31 mouse cellular contexts compared by ENCODE assay signal in genomic region chr4:57380063-57380800, GRCm38 (mm10). TPM values are rescaled to one million over a fixed set of nuclear protein-coding genes. Genes with fewer than 3 reads are reported as not detected.
DNase-seq lines count a peak whose midpoint lies in the region; ATAC-seq and TF ChIP-seq lines count a peak whose summit lies in the region.
"Had no signal": no experiment of that assay in that cellular context is flagged by ENCODE, and none has a peak within 500 bp of the region (broad histone marks: within the 10 kb centered on the region; RNA-seq: fewer than 3 reads in every experiment).

No protein-coding gene starts in this region.

- ATAC-seq in embryonic facial prominence, embryonic 14.5 days (ENCODE audit: low read depth), result no peak; the same call in 1 of the 2 replicates
- ATAC-seq in hindbrain, postnatal 0 days, result no peak
- ATAC-seq in hindbrain, embryonic 14.5 days (ENCODE audit: low FRiP score), result no peak
- ATAC-seq: forebrain, embryonic 15.5 days had no signal

- H3K4me3 ChIP-seq in embryonic facial prominence, embryonic 14.5 days (ENCODE audit: low read depth, low read length), result no peak overlapping the region
- H3K4me3 ChIP-seq in embryonic facial prominence, embryonic 10.5 days, result no peak overlapping the region
- H3K4me3 ChIP-seq in hindbrain, postnatal 0 days (ENCODE audit: low read length), result no peak overlapping the region
- H3K4me3 ChIP-seq in hindbrain, embryonic 14.5 days (replicated peaks; ENCODE audit: low read length), result no peak overlapping the region
- H3K4me3 ChIP-seq: embryonic facial prominence, embryonic 15.5 days; forebrain, embryonic 15.5 days; hindbrain, embryonic 13.5 days; limb, embryonic 10.5 days; limb, embryonic 15.5 days; liver, embryonic 13.5 days had no signal

- 53% methylated on average over 9 of the region's 9 CpGs for WGBS in embryonic facial prominence, embryonic 14.5 days
- 75% methylated on average over 9 of the region's 9 CpGs for WGBS in embryonic facial prominence, embryonic 10.5 days
- WGBS in hindbrain, postnatal 0 days, result 63% methylated on average over 9 of the region's 9 CpGs
- WGBS in hindbrain, embryonic 14.5 days, result 83% methylated on average over 9 of the region's 9 CpGs

- no peaks in the 10 kb centered on the region for H3K27me3 ChIP-seq in embryonic facial prominence, embryonic 14.5 days (replicated peaks; ENCODE audit: control insufficient read depth, insufficient read depth, low read length)
- H3K27me3 ChIP-seq in embryonic facial prominence, embryonic 10.5 days (replicated peaks; ENCODE audit: low read depth, poor library complexity, severe bottlenecking), result no peaks in the 10 kb centered on the region
- no peaks in the 10 kb centered on the region for H3K27me3 ChIP-seq in hindbrain, postnatal 0 days (ENCODE audit: insufficient read depth, low read length)
- no peaks in the 10 kb centered on the region for H3K27me3 ChIP-seq in hindbrain, embryonic 14.5 days (ENCODE audit: control insufficient read depth, insufficient read depth, low read length)
- H3K27me3 ChIP-seq: embryonic facial prominence, embryonic 15.5 days; forebrain, embryonic 15.5 days; hindbrain, embryonic 13.5 days; limb, embryonic 15.5 days; liver, embryonic 13.5 days had no signal

- H3K27ac ChIP-seq in embryonic facial prominence, embryonic 14.5 days (replicated peaks; ENCODE audit: low read depth, low read length), result no peak overlapping the region
- H3K27ac ChIP-seq in embryonic facial prominence, embryonic 10.5 days (replicated peaks), result no peak overlapping the region
- no peak overlapping the region for H3K27ac ChIP-seq in hindbrain, postnatal 0 days
- H3K27ac ChIP-seq in hindbrain, embryonic 14.5 days, result no peak overlapping the region
- H3K27ac ChIP-seq: embryonic facial prominence, embryonic 15.5 days; forebrain, embryonic 15.5 days; hindbrain, embryonic 13.5 days; limb, embryonic 15.5 days; liver, embryonic 13.5 days; stomach, postnatal 0 days had no signal

- H3K9ac ChIP-seq in embryonic facial prominence, embryonic 14.5 days (ENCODE audit: low read depth, low read length), result no peak overlapping the region
- no peak overlapping the region for H3K9ac ChIP-seq in hindbrain, postnatal 0 days (replicated peaks; ENCODE audit: low read length)
- H3K9ac ChIP-seq in hindbrain, embryonic 14.5 days, result no peak overlapping the region
- H3K9ac ChIP-seq: embryonic facial prominence, embryonic 15.5 days; forebrain, embryonic 15.5 days; hindbrain, embryonic 13.5 days; limb, embryonic 15.5 days; liver, embryonic 13.5 days had no signal

- H3K4me2 ChIP-seq in embryonic facial prominence, embryonic 14.5 days (ENCODE audit: low read depth, low read length), result no peak overlapping the region
- no peak overlapping the region for H3K4me2 ChIP-seq in hindbrain, postnatal 0 days (ENCODE audit: low read depth, low read length)
- H3K4me2 ChIP-seq in hindbrain, embryonic 14.5 days (replicated peaks), result no peak overlapping the region
- H3K4me2 ChIP-seq: embryonic facial prominence, embryonic 15.5 days; forebrain, embryonic 15.5 days; heart, embryonic 11.5 days; hindbrain, embryonic 13.5 days; limb, embryonic 15.5 days; liver, embryonic 13.5 days had no signal

- H3K9me3 ChIP-seq in embryonic facial prominence, embryonic 14.5 days (ENCODE audit: control insufficient read depth, low read length), result no peaks in the 10 kb centered on the region
- H3K9me3 ChIP-seq in embryonic facial prominence, embryonic 10.5 days, result no peaks in the 10 kb centered on the region
- H3K9me3 ChIP-seq in hindbrain, postnatal 0 days (ENCODE audit: low read length), result no peaks in the 10 kb centered on the region
- H3K9me3 ChIP-seq in hindbrain, embryonic 14.5 days (ENCODE audit: control insufficient read depth, low read length), result no peaks in the 10 kb centered on the region
- H3K9me3 ChIP-seq: embryonic facial prominence, embryonic 15.5 days; forebrain, embryonic 15.5 days; hindbrain, embryonic 13.5 days; limb, embryonic 10.5 days; limb, embryonic 15.5 days; liver, embryonic 13.5 days had no signal

- no peaks in the 10 kb centered on the region for H3K36me3 ChIP-seq in embryonic facial prominence, embryonic 14.5 days (ENCODE audit: control insufficient read depth, insufficient read depth, low read length)
- H3K36me3 ChIP-seq in embryonic facial prominence, embryonic 10.5 days (replicated peaks), result no peaks in the 10 kb centered on the region
- H3K36me3 ChIP-seq in hindbrain, postnatal 0 days (ENCODE audit: insufficient read depth, low read length), result no peaks in the 10 kb centered on the region
- H3K36me3 ChIP-seq in hindbrain, embryonic 14.5 days (replicated peaks; ENCODE audit: control insufficient read depth, insufficient read depth), result no peaks in the 10 kb centered on the region
- H3K36me3 ChIP-seq: embryonic facial prominence, embryonic 15.5 days; forebrain, embryonic 15.5 days; hindbrain, embryonic 13.5 days; limb, embryonic 10.5 days; limb, embryonic 15.5 days; liver, embryonic 13.5 days had no signal

- DNase-seq in embryonic facial prominence, embryonic 14.5 days (ENCODE audit: low spot score), result peak; percentile 41
- DNase-seq in embryonic facial prominence, embryonic 10.5 days (ENCODE audit: low spot score), result no peak
- DNase-seq in hindbrain, postnatal 0 days (ENCODE audit: low spot score), result peak; percentile 33
- DNase-seq in hindbrain, embryonic 14.5 days (ENCODE audit: low spot score), result no peak
- DNase-seq in brain, adult 2 months (ENCODE audit: low read depth, low spot score), result peak; percentile 58
- peak; percentile 27 for DNase-seq in telencephalon, adult 2 months (ENCODE audit: low read depth, low spot score)
- no peak for DNase-seq in thymus, postnatal 25 days
- DNase-seq: adrenal gland, postnatal 25 days; cerebellum, adult 8-10 months; gastrocnemius, postnatal 14 days; heart, postnatal 36 days; kidney, adult 18-20 months; kidney, postnatal 36 days; layer of hippocampus, postnatal 36 days; liver, embryonic 13.5 days; lung, adult 2 months; lung, postnatal 14 days; midbrain, embryonic 14.5 days; right cerebral cortex, postnatal 4 days; thymus, adult 2 months; thymus, postnatal 4 days had no signal

- peaks cover 14% of the 10 kb centered on the region for H3K4me1 ChIP-seq in embryonic facial prominence, embryonic 14.5 days (ENCODE audit: control insufficient read depth, insufficient read depth, low read length)
- peaks cover 39% of the 10 kb centered on the region for H3K4me1 ChIP-seq in embryonic facial prominence, embryonic 10.5 days
- no peaks in the 10 kb centered on the region for H3K4me1 ChIP-seq in hindbrain, postnatal 0 days (ENCODE audit: insufficient read depth, low read length)
- H3K4me1 ChIP-seq in hindbrain, embryonic 14.5 days (replicated peaks; ENCODE audit: control insufficient read depth, insufficient read depth, low read length), result no peaks in the 10 kb centered on the region
- H3K4me1 ChIP-seq: hindbrain, embryonic 13.5 days; liver, embryonic 13.5 days had no signal

- TF ChIP-seq CTCF in hindbrain, postnatal 0 days (IDR thresholded peaks at IDR 0.05; ENCODE audit: low read depth), result no peak

RNA-seq across cellular contexts. Expression of gene Palm2, which starts 53.8 kb away (rescaled TPM):
- 5.3 and 7.6 TPM in 2 replicates for polyA plus RNA-seq in embryonic facial prominence, embryonic 14.5 days (2014; fragmentation: Nextera tagmentation; extraction: Ambion mirVana)
- 3.7 and 4.1 TPM in 2 replicates for polyA plus RNA-seq in embryonic facial prominence, embryonic 10.5 days (2016; fragmentation: Nextera tagmentation; extraction: Ambion mirVana)
- 15.4 and 26.8 TPM in 2 replicates for total RNA-seq in hindbrain, postnatal 0 days (2014; rRNA removed)
- 16.8 and 19.9 TPM in 2 replicates for polyA plus RNA-seq in hindbrain, postnatal 0 days (2015; fragmentation: Nextera tagmentation; extraction: Ambion mirVana)
- 14.3 and 18.6 TPM in 2 replicates for polyA plus RNA-seq in hindbrain, embryonic 14.5 days (2014; fragmentation: Nextera tagmentation; extraction: Ambion mirVana)
- total RNA-seq: common myeloid progenitor, adult 5-6 weeks; MEL had no signal
- polyA plus RNA-seq: spleen, adult 2 months had no signal

Comparison
In these comparisons a context has a peak if more than half of its experiments do, and no peak if none do; other contexts are left out.
1. DNase-seq: peak in embryonic facial prominence, embryonic 14.5 days (single experiment), hindbrain, postnatal 0 days (single experiment), brain, adult 2 months (single experiment) and telencephalon, adult 2 months (single experiment); none in embryonic facial prominence, embryonic 10.5 days (single experiment), hindbrain, embryonic 14.5 days (single experiment) and thymus, postnatal 25 days (single experiment).